ENCODE assay signal across 8 mouse cellular contexts in the genomic region with DNA sequence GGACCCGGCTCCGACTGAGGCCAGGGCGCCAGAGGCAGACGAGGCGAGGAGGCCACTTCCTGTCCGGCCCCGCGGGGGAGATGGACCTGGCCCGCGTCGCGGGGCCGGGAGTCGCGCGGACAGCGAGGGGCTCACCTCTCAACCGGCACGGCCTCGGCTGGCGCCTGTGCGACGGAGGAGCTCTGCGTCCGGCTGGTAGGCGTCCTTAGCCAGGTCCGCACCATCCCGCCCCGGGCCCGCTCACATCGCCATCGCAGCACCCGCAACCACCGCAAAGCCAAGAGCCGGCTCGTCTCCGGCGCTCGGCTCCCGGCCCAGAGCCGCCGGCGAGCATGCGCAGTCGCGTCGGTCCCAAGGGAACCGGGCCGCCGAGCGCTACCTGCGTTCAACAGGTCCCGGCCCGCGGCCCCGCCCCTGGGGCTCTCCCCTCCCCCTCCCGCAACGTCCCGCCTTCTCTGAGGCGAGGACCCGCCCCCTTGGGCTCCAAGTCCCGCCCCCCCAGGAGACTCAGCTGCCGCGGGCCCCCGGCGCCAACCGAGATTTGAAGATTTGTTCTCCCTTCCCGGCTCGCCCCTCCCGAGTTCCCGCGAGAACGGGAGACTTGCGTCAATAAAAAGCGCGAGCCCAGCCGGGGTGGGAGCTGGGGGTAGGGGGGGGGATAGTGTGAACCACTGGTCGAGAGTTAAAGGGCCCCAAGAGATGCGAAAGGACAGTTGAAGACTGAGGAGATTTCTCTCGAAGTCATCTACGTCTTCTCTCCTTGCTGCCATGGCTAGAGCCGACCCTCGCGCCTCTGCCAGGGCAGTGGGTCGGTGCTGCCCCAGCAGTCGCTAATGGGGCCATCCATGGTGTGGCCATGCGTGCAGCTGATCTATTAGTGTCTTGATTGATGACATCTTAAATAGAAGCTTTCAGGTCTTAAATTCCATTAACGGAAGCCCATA. TPM values are rescaled to one million over a fixed set of nuclear protein-coding genes. Genes with fewer than 3 reads are reported as not detected.
DNase-seq lines count a peak whose midpoint lies in the region; ATAC-seq lines count a peak whose summit lies in the region.

A gene (minus strand): TSS at position 416 of the 944 bp plus-strand sequence.

- no peaks in the 10 kb centered on the region for H3K9me3 ChIP-seq in forebrain, embryonic 10.5 days
- no peaks in the 10 kb centered on the region for H3K9me3 ChIP-seq in heart, embryonic 14.5 days (ENCODE audit: control insufficient read depth, low read length)
- no peaks in the 10 kb centered on the region for H3K9me3 ChIP-seq in liver, embryonic 11.5 days (ENCODE audit: control insufficient read depth, low read length)

- H3K27me3 ChIP-seq in forebrain, embryonic 10.5 days (ENCODE audit: poor library complexity, severe bottlenecking) = no peaks in the 10 kb centered on the region
- no peaks in the 10 kb centered on the region for H3K27me3 ChIP-seq in heart, embryonic 14.5 days (ENCODE audit: control insufficient read depth, insufficient read depth, low read length)
- peaks cover 17% of the 10 kb centered on the region for H3K27me3 ChIP-seq in liver, embryonic 11.5 days (replicated peaks; ENCODE audit: control insufficient read depth, insufficient read depth, low read length)
- H3K27me3 ChIP-seq in splenic B cell, adult 2 months (ENCODE audit: control insufficient read depth, insufficient read depth, low read length, poor library complexity, severe bottlenecking) = 0 out of 2 replicates have a peak, but pooled peaks cover 2% of the 10 kb centered on the region

- peaks cover 31% of the 10 kb centered on the region for H3K4me1 ChIP-seq in forebrain, embryonic 10.5 days
- H3K4me1 ChIP-seq in heart, embryonic 14.5 days (ENCODE audit: control insufficient read depth in 2 of 2, insufficient read depth in 2 of 2, low read length in 2 of 2) = peaks cover 3 to 9% of the 10 kb centered on the region in 2 experiments; a peak in 3 of 4 replicates
- no peaks in the 10 kb centered on the region for H3K4me1 ChIP-seq in liver, embryonic 11.5 days (replicated peaks; ENCODE audit: control insufficient read depth, insufficient read depth, low read length)

- H3K4me3 ChIP-seq in forebrain, embryonic 10.5 days = peak within 1 kb of the TSS; percentile 92
- peak within 1 kb of the TSS; percentile 64 to 76 for H3K4me3 ChIP-seq in heart, embryonic 14.5 days (ENCODE audit: control insufficient read depth in 1 of 2, insufficient read depth in 1 of 2, low read depth in 1 of 2, low read length in 2 of 2)
- H3K4me3 ChIP-seq in liver, embryonic 11.5 days (ENCODE audit: low read depth, low read length) = peak within 1 kb of the TSS; percentile 77

- ATAC-seq in heart, embryonic 14.5 days (ENCODE audit: insufficient number of reproducible peaks, insufficient read depth, low FRiP score, low read depth) = peak; percentile 93
- peak; percentile 87 for ATAC-seq in liver, embryonic 11.5 days (replicated peaks; ENCODE audit: low FRiP score)

- H3K27ac ChIP-seq in forebrain, embryonic 10.5 days = peak within 1 kb of the TSS; percentile 93
- peak within 1 kb of the TSS; percentile 72 to 80 for H3K27ac ChIP-seq in heart, embryonic 14.5 days (replicated peaks in 1 of 2; ENCODE audit: control insufficient read depth in 1 of 2, insufficient read depth in 1 of 2, low read depth in 2 of 2, low read length in 2 of 2)
- H3K27ac ChIP-seq in liver, embryonic 11.5 days (ENCODE audit: low read depth, low read length) = peak within 1 kb of the TSS; percentile 58; the same call in 1 of the 2 replicates

- peak within 1 kb of the TSS; percentile 81 for H3K4me2 ChIP-seq in heart, embryonic 14.5 days (ENCODE audit: low read length)
- peak within 1 kb of the TSS; percentile 84 for H3K4me2 ChIP-seq in liver, embryonic 11.5 days

- WGBS in forebrain, embryonic 10.5 days = under 1% methylated on average over 86 of the region's 88 CpGs
- 1% methylated on average over 71 of the region's 88 CpGs for WGBS in heart, embryonic 14.5 days
- 1% methylated on average over 79 of the region's 88 CpGs for WGBS in liver, embryonic 11.5 days

- H3K36me3 ChIP-seq in forebrain, embryonic 10.5 days (replicated peaks) = no peaks in the 10 kb centered on the region
- no peaks in the 10 kb centered on the region for H3K36me3 ChIP-seq in heart, embryonic 14.5 days (ENCODE audit: control insufficient read depth, insufficient read depth, low read length)
- no peaks in the 10 kb centered on the region for H3K36me3 ChIP-seq in liver, embryonic 11.5 days (ENCODE audit: control insufficient read depth, insufficient read depth, low read length)
- no peaks in the 10 kb centered on the region for H3K36me3 ChIP-seq in splenic B cell, adult 2 months (ENCODE audit: control insufficient read depth, insufficient read depth, low read length, poor library complexity, severe bottlenecking)

- peak; percentile 72 to 74 for DNase-seq in B cell, adult 2 months
- DNase-seq in brain, embryonic 18.5 days (ENCODE audit: low read depth, low spot score) = peak; percentile 90
- peak; percentile 97 for DNase-seq in forebrain, embryonic 10.5 days (ENCODE audit: extremely low spot score, low spot score)
- DNase-seq in kidney, postnatal 10 days = peak; percentile 99
- DNase-seq in liver, embryonic 11.5 days (ENCODE audit: low spot score) = peak; percentile 87
- DNase-seq in naive thymus-derived CD4-positive, alpha-beta T cell, adult 2 months (ENCODE audit: low read depth) = peak; percentile 32
- DNase-seq in splenic B cell, adult 2 months (ENCODE audit: low read depth, low spot score) = peak; percentile 73

- H3K9ac ChIP-seq in heart, embryonic 14.5 days (ENCODE audit: low read length) = peak within 1 kb of the TSS; percentile 79
- H3K9ac ChIP-seq in liver, embryonic 11.5 days (ENCODE audit: low read depth, low read length) = peak within 1 kb of the TSS; percentile 71

RNA-seq across cellular contexts. Expression of the gene that starts here (rescaled TPM):
- 41.1 and 41.9 TPM in 2 replicates for polyA plus RNA-seq in forebrain, embryonic 10.5 days (2016; fragmentation: Nextera tagmentation; extraction: Ambion mirVana)
- 25.6 and 28.9 TPM in 2 replicates for polyA plus RNA-seq in heart, embryonic 14.5 days (2014; fragmentation: Nextera tagmentation; extraction: Ambion mirVana)
- polyA plus RNA-seq in liver, embryonic 11.5 days (2014; fragmentation: Nextera tagmentation; extraction: Ambion mirVana) = 13.1 and 16.0 TPM in 2 replicates

Comparison
In these comparisons a context has a peak if more than half of its experiments do, and no peak if none do; other contexts are left out.
1. Peak in every context shown above with its lines: DNase-seq, ATAC-seq, H3K4me3 ChIP-seq and H3K27ac ChIP-seq.
2. DNase-seq: peak in every context shown above with its lines; median percentile 99 in kidney, postnatal 10 days; 97 in forebrain, embryonic 10.5 days; 90 in brain, embryonic 18.5 days; 87 in liver, embryonic 11.5 days; 73 in B cell, adult 2 months; 73 in splenic B cell, adult 2 months; 32 in naive thymus-derived CD4-positive, alpha-beta T cell, adult 2 months.